Mouse (Mus musculus) hematopoietic stem cell, adult 5-6 weeks (primary cell): ENCODE measurements around the gene Etv2. TPM values are rescaled to one million over a fixed set of nuclear protein-coding genes. Genes with fewer than 3 reads are reported as not detected.
A peak's percentile ranks its signal among the peaks of the same experiment; 100 is the strongest.

ENCODE experiments used
- ATAC-seq, 2 experiments: fragments of 125-278 bp in 1 of 2; replicated peaks in 1 of 2; 2 replicates each; pipeline ENCODE4 v1.8.0; 2016 to 2017; ENCODE audit warnings: inconsistent platforms in 2 of 2, mild to moderate bottlenecking in 2 of 2, moderate number of reproducible peaks in 2 of 2, low read depth in 1 of 2, moderate TSS enrichment in 1 of 2; ENCODE audit not compliant: low FRiP score in 2 of 2, poor library complexity in 2 of 2, severe bottlenecking in 2 of 2, insufficient read depth in 1 of 2, low TSS enrichment in 1 of 2
- total RNA-seq: library from RNA; stranded (forward); fragments of 172-1452, 232-1000 nt; gene quantifications from 2 replicates; pipeline ENCODE4 v1.2.3, GENCODE M21; 2017

The Etv2 gene
- total RNA-seq, 1 experiment from 2014 or later = not detected

- ATAC-seq = 0 out of 4 replicates have a peak, but pooled peaks of 1 of the 2 experiments have one; percentile 31
Observed at GRCm38 (mm10) chr7:30619202-30619601, 16.4 kb downstream of the Etv2 start.

DNA sequence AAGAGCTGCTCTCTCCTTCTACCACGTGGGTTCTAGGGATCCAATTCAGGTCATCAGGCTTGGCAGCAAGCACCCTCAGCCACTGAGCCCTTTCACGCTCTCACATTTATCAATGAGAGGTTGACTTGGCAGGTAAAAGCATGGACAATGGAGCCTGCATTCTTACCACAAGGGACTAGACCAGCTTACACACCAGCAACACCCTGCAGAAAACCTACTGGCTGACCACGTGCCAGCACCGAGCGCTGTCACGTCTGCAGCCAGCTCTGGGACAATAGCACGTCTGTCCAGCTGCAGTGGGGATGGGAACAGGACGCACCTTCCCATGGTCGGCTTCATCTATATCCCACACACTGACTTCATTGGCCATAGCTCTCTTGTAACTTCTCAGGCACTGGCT lies 17.0 kb downstream of the Etv2 start:
- ATAC-seq = no peak

- ATAC-seq = no peak
Observed at GRCm38 (mm10) chr7:30615049-30615760, 20.4 kb downstream of the Etv2 start.

DNA sequence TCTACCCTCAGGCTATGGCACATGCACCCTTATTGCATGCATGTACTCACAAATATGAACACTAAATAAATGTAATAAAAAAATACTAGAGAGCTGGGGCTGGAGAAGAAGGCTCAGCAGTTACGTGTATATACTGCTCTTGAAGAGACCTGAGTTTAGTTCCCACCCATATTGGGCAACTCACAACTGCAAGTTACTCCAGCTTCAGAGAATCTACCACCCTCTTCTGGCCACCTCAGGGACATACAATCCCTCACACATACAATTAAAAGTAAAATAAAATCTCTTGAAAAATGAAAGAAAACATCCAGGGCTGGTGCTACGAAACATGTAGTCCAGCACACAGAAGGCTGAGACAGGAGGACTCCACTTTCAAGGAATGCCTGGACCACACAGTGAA lies 21.2 kb downstream of the Etv2 start:
- peak; percentile 59 to 61; a peak in 1 of 4 replicates for ATAC-seq

DNA sequence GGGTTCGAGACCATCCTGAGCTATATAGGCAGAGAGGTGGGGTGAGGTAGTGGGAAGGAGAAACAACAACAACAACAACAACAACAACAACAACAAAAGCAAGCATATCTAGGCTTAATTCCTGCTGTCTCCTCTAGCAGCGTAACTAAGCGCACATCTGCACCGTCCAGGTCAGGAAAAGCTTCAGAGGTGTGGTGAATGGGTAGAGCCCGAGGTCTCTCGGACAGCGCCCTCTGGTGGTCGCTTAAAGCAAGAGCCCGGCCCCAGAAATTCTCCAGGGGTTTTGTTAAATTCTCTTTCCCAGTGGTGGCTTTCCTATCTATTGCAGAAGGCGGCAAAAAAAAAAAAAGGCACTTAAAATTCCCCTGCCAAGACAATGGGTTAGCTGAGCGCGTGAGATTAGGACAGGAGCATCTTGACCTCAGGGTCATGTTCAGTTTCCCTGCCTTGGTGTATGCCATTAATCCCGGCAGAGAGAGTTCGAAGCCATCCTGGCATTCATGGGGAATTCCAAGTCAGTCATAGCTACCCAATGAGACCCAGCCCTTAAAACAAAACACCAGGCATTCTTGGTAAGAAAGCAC lies 22.0 kb downstream of the Etv2 start:
- peak; percentile 59 to 72; a peak in 2 of 4 replicates for ATAC-seq

GRCm38 (mm10) chr7:30612654-30613402 lies 22.8 kb downstream of the Etv2 start, which contains the start of gene Upk1a:
Gene Upk1a, minus strand, starts transcription at chr7:30612847.
- no peak for ATAC-seq

GRCm38 (mm10) chr7:30610043-30610442 lies 25.6 kb downstream of the Etv2 start:
- ATAC-seq = no peak

DNA sequence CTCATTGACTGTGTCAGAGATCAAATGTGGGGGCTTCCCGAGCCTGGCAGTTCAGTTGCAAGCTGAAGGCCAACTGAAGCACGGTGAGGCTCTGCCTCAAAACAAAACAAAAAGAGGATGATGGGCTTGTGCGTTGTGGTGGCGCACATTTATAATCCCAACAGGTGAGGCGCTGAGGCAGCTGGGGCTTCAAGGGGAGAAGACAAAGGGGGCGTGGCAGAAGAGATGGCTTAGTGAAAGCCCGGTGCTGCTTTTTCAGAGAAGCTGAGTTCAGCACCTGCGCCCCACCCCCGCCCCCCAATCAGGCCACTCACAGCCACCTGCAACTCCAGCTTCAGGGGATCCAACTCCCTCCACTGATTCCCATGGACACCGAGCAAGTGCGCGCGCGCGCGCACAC lies 27.2 kb downstream of the Etv2 start:
- no peak for ATAC-seq

GRCm38 (mm10) chr7:30607706-30608309 lies 27.8 kb downstream of the Etv2 start:
- ATAC-seq = peak; percentile 56 to 84; a peak in 3 of 4 replicates

GRCm38 (mm10) chr7:30604944-30605343 lies 30.7 kb downstream of the Etv2 start:
- ATAC-seq = no peak

GRCm38 (mm10) chr7:30604424-30604823 lies 31.2 kb downstream of the Etv2 start:
- ATAC-seq = no peak

DNA sequence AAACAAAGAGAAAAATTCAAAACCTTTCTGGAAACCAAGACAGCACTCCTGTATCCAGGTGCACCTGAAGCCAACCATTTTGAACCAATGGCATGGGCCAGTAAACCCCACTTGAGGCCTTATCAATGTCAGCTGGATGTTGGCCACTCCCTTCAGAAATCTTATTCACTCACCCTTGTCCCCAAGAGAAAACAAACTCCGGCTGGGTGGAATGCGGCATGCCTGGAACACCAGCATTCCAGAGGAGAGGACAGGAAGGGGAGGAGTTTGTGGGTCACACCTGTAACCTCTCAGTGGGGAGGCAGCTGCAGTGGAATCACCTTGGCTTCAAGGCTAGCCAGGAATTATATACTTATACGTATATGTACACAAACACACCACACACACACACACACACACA lies 33.1 kb downstream of the Etv2 start:
- ATAC-seq = no peak

DNA sequence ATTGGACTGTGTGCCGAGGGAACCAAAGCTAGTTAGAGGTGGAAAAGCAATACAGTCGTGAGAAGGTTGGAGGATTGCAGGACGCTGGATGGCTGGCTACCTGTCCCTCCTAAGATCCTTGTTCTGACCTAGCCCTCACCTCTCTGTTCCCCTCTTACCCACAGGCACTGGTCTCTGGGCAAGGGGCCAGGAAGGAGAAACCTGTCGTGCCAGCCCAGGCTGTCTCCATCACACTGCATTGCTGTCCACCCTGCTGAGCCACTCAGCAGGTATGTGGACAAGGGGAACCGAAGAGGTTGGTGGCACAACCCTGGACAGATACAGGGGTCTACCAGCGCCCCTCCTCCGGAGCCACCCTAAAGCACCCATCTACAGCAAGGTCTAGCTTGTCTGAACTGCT lies 35.0 kb downstream of the Etv2 start:
- no peak for ATAC-seq

GRCm38 (mm10) chr7:30599933-30600353 lies 35.7 kb downstream of the Etv2 start:
- peak; percentile 99 for ATAC-seq

DNA sequence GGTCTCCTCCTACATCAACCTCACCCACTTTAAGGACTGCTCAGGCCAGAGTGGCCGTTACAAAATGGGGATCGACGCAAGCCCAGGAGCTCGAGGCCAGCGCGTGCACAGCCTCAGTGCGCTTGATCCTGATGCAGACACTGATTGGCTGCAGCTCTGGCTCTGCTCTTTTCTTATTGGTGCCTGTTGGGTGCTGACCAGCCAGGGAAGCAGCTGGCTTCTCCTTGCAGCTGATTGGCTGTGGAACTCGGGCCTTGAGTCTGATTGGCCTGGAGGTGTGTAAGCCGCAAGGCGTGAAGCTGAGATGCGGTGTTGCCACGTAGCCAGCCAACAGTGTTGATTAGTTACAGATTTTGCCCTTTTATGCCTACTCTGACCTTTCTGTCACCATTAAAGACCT lies 36.9 kb downstream of the Etv2 start, which contains the start of gene Zbtb32:
TSS of gene Zbtb32 (minus strand) at position 124 of the 400 bp plus-strand sequence.
- no peak for ATAC-seq

GRCm38 (mm10) chr7:30596811-30597210 lies 38.8 kb downstream of the Etv2 start:
- no peak for ATAC-seq

DNA sequence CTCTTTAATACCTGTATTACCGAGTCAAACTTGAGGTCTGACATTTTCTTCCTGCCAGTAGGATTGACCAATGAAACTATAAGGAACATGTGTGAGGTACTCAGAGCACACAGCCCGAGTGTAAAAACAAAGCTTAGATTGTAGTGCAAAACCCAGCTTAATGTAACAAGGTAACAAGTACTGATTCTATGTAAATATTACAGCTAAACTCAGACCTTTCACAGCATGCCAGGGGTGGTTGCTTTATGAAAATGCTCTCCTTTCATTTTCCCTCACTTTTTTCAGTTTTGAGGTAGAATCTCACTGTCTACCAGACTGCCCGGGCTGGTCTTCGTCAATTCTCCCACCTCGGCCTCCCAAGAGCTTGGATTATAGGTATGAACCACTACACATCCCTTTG lies 39.6 kb downstream of the Etv2 start:
- no peak for ATAC-seq
